Mouse (Mus musculus) neural tube, postnatal 0 days (tissue): ENCODE measurements around the gene Lipo1. TPM values are rescaled to one million over a fixed set of nuclear protein-coding genes. Genes with fewer than 3 reads are reported as not detected.

Experiments used
- polyA plus RNA-seq: library from polyadenylated mRNA; unstranded; fragments of >200 nt; fragmentation: Nextera tagmentation; extraction: Ambion mirVana; gene quantifications from 2 replicates; pipeline ENCODE4 v1.2.1, GENCODE M21; 2015

The Lipo1 gene
- not detected in 2 replicates for polyA plus RNA-seq

GRCm38 (mm10) chr19:33787359-33787758 lies at the start of gene Lipo1:
Gene Lipo1, minus strand, starts transcription at chr19:33787459.

DNA sequence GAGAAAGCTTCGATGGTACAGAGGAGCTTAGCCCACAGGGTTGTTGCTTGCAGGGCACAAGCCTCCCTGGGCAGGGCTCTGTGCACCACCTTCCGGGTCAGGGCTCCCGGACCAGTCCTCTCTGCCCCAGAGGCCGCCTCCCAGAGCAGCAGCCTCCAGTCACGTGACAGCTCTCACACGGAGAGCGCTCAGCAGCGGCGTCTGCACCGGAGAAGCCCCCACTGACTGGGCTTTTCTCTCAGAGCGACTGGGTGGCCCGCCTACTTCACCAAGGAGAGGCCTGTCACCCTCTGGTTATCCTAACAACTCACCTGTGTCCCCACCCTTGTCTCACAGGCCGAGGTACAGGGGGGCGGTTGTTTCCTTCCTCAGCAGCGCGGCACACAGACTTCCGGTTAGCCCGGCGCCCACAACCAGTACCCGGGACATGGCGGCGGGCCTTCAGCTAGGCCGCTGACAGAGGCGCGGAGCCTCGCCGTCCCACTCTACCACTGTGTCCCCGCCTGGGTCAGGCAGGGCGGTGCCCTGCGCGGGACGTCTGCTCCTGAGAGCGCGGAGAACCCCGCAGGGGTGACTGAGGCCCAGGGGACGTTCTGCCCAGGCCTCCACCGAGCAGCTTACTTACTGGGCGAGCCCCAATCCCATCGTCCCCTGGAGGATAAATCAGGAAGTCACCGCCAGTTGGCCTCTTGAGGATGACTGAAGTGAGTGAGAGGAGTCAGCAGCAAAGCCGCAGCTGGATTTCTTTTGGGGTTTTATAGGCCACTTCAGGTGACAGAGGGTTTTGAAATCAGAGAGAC lies 25.8 kb downstream of the Lipo1 start, which contains the start of gene Lipo3:
Gene Lipo3, minus strand, starts transcription at position 665 of the 800 bp plus-strand sequence.

GRCm38 (mm10) chr19:33751259-33751658 lies 36.0 kb downstream of the Lipo1 start, which contains the start of gene Lipo2:
Gene Lipo2, minus strand, starts transcription at chr19:33751359.

Other genes with a start within 250 kb of the Lipo1 start
- gene Gm8978, start 162.2 kb downstream of the Lipo1 start, polyA plus RNA-seq: not detected in 2 replicates
- gene Lipo2, start 36.1 kb downstream of the Lipo1 start, polyA plus RNA-seq: 0.42 and 0.74 TPM in 2 replicates
- 11.0 and 12.6 TPM in 2 replicates for gene Lipo3, start 25.5 kb downstream of the Lipo1 start, polyA plus RNA-seq
- not detected in 2 replicates for gene Lipf, start 173.7 kb upstream of the Lipo1 start, polyA plus RNA-seq
- gene Lipk, start 220.8 kb upstream of the Lipo1 start, polyA plus RNA-seq: 0.10 TPM in 1 of 2 replicates, not detected in the other